Mouse (Mus musculus) liver, embryonic 16.5 days (tissue): ENCODE results near the gene Cep295nl. TPM values are rescaled to one million over a fixed set of nuclear protein-coding genes. Genes with fewer than 3 reads are reported as not detected.

ENCODE experiments used
- ATAC-seq: fragments of 200-750 bp; cut with Nextera tagmentation; 2 replicates; pipeline ENCODE4 v1.8.0; 2017; ENCODE audit warnings: low read depth, mild to moderate bottlenecking, moderate number of reproducible peaks, moderate library complexity
- H3K27ac ChIP-seq: fragments of 300-500 bp; sonication (generic); 2 replicates; pipeline ENCODE4 v1.5.1; 2014; ENCODE audit warnings: mild to moderate bottlenecking, low read length
- H3K27me3 ChIP-seq: fragments of 300-500 bp; sonication (generic); 2 replicates; pipeline ENCODE4 v1.6.1; 2014; ENCODE audit warnings: low read depth, low read length, mixed read lengths; ENCODE audit not compliant: control insufficient read depth, insufficient read depth
- H3K36me3 ChIP-seq: fragments of 300-500 bp; sonication (generic); 2 replicates; pipeline ENCODE4 v1.6.1; 2014; ENCODE audit warnings: mild to moderate bottlenecking; ENCODE audit not compliant: control insufficient read depth, insufficient read depth
- H3K4me1 ChIP-seq: fragments of 300-500 bp; sonication (generic); 2 replicates; pipeline ENCODE4 v1.6.1; 2014; ENCODE audit warnings: low read depth, low read length, mixed read lengths; ENCODE audit not compliant: control insufficient read depth
- H3K4me2 ChIP-seq: fragments of 300-500 bp; sonication (generic); 2 replicates; pipeline ENCODE4 v1.6.1; 2014; ENCODE audit warnings: low read depth, low read length, mixed read lengths
- H3K4me3 ChIP-seq: fragments of 300-500 bp; sonication (generic); 2 replicates; pipeline ENCODE4 v1.5.1; 2014; ENCODE audit warnings: low read depth, mild to moderate bottlenecking, low read length
- H3K9ac ChIP-seq: fragments of 300-500 bp; sonication (generic); 2 replicates; pipeline ENCODE4 v1.6.1; 2014; ENCODE audit warnings: low read depth, low read length
- H3K9me3 ChIP-seq: fragments of 300-500 bp; sonication (generic); replicated peaks from 2 replicates; pipeline ENCODE4 v1.6.1; 2016; ENCODE audit warnings: low read length; ENCODE audit not compliant: control insufficient read depth
- WGBS: fragments of 180-500 bp; shearing (Covaris S2); extraction: QIAGEN DNeasy Blood & Tissue Kit; methylation state at CpG from one replicate; pipeline ENCODE4 v1.1.7; 2014; ENCODE audit not compliant: insufficient replicate concordance; 5-methylcytosine and 5-hydroxymethylcytosine counted together
- polyA plus RNA-seq: library from polyadenylated mRNA; unstranded; fragments of >200 nt; fragmentation: Nextera tagmentation; extraction: Ambion mirVana; gene quantifications from 2 replicates; pipeline ENCODE4 v1.2.1, GENCODE M21; 2015

Cep295nl gene
- polyA plus RNA-seq, 1 experiment from 2014 or later = not detected

DNA sequence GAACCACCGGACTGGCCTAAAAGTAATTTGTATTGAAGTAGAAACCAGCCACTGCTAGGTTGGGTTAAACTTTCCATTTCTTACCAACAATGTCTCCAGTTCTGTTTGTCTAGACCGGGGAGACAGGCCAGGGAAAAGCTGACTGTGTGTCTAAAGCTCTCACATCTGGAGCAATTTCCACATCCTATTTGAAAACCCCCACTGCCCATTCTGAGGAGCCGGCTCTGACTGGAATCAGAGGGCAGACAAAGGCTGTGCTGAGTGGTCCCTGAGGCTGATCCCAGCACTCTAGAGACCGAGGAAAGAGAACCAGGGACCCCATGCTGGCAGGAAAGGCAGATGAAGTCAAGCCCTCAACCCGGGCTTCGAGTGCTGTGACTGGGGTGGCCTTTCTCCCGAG, 30.3 kb upstream of the Cep295nl start:
- WGBS = 56% methylated on average over 7 of the region's 7 CpGs
- no peak for ATAC-seq
- H3K4me1 ChIP-seq = no peaks in the 10 kb centered on the region
- no peaks in the 10 kb centered on the region for H3K9me3 ChIP-seq
- no peak overlapping the region for H3K9ac ChIP-seq
- no peak overlapping the region for H3K4me2 ChIP-seq
- H3K27ac ChIP-seq = no peak overlapping the region
- no peak overlapping the region for H3K4me3 ChIP-seq
- no peaks in the 10 kb centered on the region for H3K27me3 ChIP-seq
- H3K36me3 ChIP-seq = no peaks in the 10 kb centered on the region

- Histone ChIP-seq H3K9me3 (no peaks in the 10 kb centered on the region), H3K27me3 (no peaks in the 10 kb centered on the region), H3K36me3 (no peaks in the 10 kb centered on the region), H3K4me3 (no peak overlapping the region), H3K4me1 (no peaks in the 10 kb centered on the region), H3K9ac (no peak overlapping the region), H3K4me2 (no peak overlapping the region), H3K27ac (no peak overlapping the region)
- ATAC-seq = no peak
- 77% methylated on average over 7 of the region's 7 CpGs for WGBS
Observed at GRCm38 (mm10) chr11:118371876-118372275, 29.6 kb upstream of the Cep295nl start.

GRCm38 (mm10) chr11:118369657-118370056, 27.4 kb upstream of the Cep295nl start:
- ATAC-seq = no peak
- H3K4me1 ChIP-seq = no peaks in the 10 kb centered on the region

DNA sequence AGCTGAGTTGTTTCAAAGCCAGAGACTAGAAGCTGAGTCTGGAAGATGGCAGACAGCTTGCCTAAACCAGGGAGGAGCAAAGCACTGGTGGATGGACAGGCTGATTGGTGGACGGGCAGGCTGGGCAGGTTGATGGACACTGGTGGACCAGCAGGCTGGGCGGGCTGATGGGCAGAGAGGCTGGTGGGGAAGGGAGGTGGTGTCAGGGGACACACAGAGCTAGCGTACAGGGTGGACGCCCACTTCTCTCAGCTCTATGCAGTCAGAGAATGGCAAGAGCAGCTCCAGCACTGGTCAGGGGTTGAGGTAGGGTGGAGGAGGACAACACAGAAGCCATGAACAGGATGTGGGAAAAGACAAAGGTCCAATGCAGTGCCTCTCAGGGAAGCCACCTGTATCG, 27.0 kb upstream of the Cep295nl start:
- no peaks in the 10 kb centered on the region for H3K9me3 ChIP-seq
- H3K4me3 ChIP-seq = no peak overlapping the region
- WGBS = 69% methylated on average over 5 of the region's 5 CpGs
- no peak overlapping the region for H3K4me2 ChIP-seq
- no peaks in the 10 kb centered on the region for H3K36me3 ChIP-seq
- no peak overlapping the region for H3K27ac ChIP-seq
- no peaks in the 10 kb centered on the region for H3K27me3 ChIP-seq
- H3K4me1 ChIP-seq = no peaks in the 10 kb centered on the region
- no peak overlapping the region for H3K9ac ChIP-seq
- ATAC-seq = no peak

More at GRCm38 (mm10) chr11:118369657-118370056, 27.4 kb upstream of the Cep295nl start:
- Histone ChIP-seq H3K4me3 (no peak overlapping the region), H3K27ac (no peak overlapping the region), H3K9ac (no peak overlapping the region), H3K9me3 (no peaks in the 10 kb centered on the region), H3K36me3 (no peaks in the 10 kb centered on the region), H3K4me2 (no peak overlapping the region), H3K27me3 (no peaks in the 10 kb centered on the region)
- WGBS = 54% methylated on average over 8 of the region's 8 CpGs

GRCm38 (mm10) chr11:118368330-118368729, 26.0 kb upstream of the Cep295nl start:
- H3K4me3 ChIP-seq = no peak overlapping the region
- no peak overlapping the region for H3K27ac ChIP-seq
- H3K27me3 ChIP-seq = no peaks in the 10 kb centered on the region
- H3K4me2 ChIP-seq = no peak overlapping the region
- no peaks in the 10 kb centered on the region for H3K36me3 ChIP-seq
- no peak for ATAC-seq
- 49% methylated on average over 3 of the region's 3 CpGs for WGBS
- H3K9me3 ChIP-seq = no peaks in the 10 kb centered on the region
- no peaks in the 10 kb centered on the region for H3K4me1 ChIP-seq
- no peak overlapping the region for H3K9ac ChIP-seq

DNA sequence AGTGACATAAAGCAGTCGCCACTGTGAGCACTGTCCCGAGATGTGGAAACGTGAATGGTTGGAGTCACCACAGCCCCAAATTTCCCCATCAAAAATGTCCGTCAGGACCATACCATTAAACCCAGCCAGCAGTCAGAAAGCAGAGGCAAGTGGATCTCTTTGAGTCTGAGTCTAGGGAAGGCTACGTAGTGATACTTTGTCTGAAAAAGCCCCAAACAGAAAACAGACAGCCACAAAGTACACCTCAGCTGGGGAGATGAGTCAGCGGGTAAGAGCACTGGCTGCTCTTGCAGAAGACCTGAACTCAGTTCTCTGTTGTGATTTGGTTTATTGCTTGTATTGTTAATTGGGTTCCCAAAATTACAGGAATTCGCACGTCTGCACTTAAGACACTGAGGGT, 24.3 kb upstream of the Cep295nl start:
- no peaks in the 10 kb centered on the region; the same call in 1 of the 2 replicates for H3K4me1 ChIP-seq
- H3K9me3 ChIP-seq = no peaks in the 10 kb centered on the region
- no peak overlapping the region for H3K27ac ChIP-seq
- WGBS = 52% methylated on average over 8 of the region's 8 CpGs
- H3K9ac ChIP-seq = no peak overlapping the region
- H3K36me3 ChIP-seq = no peaks in the 10 kb centered on the region
- no peak for ATAC-seq
- no peaks in the 10 kb centered on the region for H3K27me3 ChIP-seq
- H3K4me3 ChIP-seq = no peak overlapping the region
- no peak overlapping the region for H3K4me2 ChIP-seq

GRCm38 (mm10) chr11:118366108-118366507, 23.8 kb upstream of the Cep295nl start:
- no peak for ATAC-seq
- H3K4me2 ChIP-seq = no peak overlapping the region
- no peaks in the 10 kb centered on the region for H3K36me3 ChIP-seq
- no peak overlapping the region for H3K4me3 ChIP-seq
- no peaks in the 10 kb centered on the region for H3K9me3 ChIP-seq
- no peaks in the 10 kb centered on the region for H3K27me3 ChIP-seq
- H3K9ac ChIP-seq = no peak overlapping the region
- H3K27ac ChIP-seq = no peak overlapping the region
- H3K4me1 ChIP-seq = no peaks in the 10 kb centered on the region; the same call in 1 of the 2 replicates
- WGBS = 56% methylated on average over 3 of the region's 3 CpGs

DNA sequence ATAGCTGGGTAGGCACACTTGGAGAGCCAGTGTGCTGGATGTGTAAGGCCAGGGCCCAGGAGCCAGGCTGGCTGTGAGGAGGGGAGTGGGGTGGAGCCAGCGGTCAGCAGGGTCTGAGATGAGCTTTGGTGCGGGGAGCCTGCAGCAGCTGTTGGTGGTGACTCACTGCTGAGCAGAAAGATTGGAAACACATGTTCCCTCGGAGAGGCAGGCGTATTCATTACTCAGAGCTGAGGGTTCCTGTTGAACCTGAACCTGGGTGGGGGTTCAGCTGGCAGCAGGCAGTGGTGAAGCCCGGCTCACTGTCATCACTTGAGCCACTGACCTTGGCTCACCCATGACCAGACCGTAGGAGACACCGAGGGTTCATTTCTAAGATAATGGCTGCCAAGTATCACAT, 22.9 kb upstream of the Cep295nl start:
- H3K9me3 ChIP-seq = no peaks in the 10 kb centered on the region
- no peak overlapping the region for H3K4me3 ChIP-seq
- ATAC-seq = no peak
- H3K9ac ChIP-seq = no peak overlapping the region
- no peaks in the 10 kb centered on the region for H3K27me3 ChIP-seq
- H3K4me2 ChIP-seq = no peak overlapping the region
- no peak overlapping the region for H3K27ac ChIP-seq
- no peaks in the 10 kb centered on the region; the same call in 1 of the 2 replicates for H3K4me1 ChIP-seq
- WGBS = 63% methylated on average over 7 of the region's 7 CpGs
- H3K36me3 ChIP-seq = no peaks in the 10 kb centered on the region

GRCm38 (mm10) chr11:118364021-118364420, 21.7 kb upstream of the Cep295nl start:
- H3K4me2 ChIP-seq = no peak overlapping the region
- no peaks in the 10 kb centered on the region for H3K36me3 ChIP-seq
- no peaks in the 10 kb centered on the region for H3K9me3 ChIP-seq
- no peak overlapping the region for H3K9ac ChIP-seq
- H3K4me1 ChIP-seq = no peaks in the 10 kb centered on the region; the same call in 1 of the 2 replicates
- no peak for ATAC-seq
- no peak overlapping the region for H3K4me3 ChIP-seq
- 63% methylated on average over 4 of the region's 4 CpGs for WGBS
- no peak overlapping the region for H3K27ac ChIP-seq
- H3K27me3 ChIP-seq = no peaks in the 10 kb centered on the region
